Mouse (Mus musculus): ENCODE measurements around the gene Kcnd3. TPM values are rescaled to one million over a fixed set of nuclear protein-coding genes. Genes with fewer than 3 reads are reported as not detected.

The Kcnd3 gene
- polyA plus RNA-seq (2017; shearing (Covaris generic)), result 0.21 TPM

DNA sequence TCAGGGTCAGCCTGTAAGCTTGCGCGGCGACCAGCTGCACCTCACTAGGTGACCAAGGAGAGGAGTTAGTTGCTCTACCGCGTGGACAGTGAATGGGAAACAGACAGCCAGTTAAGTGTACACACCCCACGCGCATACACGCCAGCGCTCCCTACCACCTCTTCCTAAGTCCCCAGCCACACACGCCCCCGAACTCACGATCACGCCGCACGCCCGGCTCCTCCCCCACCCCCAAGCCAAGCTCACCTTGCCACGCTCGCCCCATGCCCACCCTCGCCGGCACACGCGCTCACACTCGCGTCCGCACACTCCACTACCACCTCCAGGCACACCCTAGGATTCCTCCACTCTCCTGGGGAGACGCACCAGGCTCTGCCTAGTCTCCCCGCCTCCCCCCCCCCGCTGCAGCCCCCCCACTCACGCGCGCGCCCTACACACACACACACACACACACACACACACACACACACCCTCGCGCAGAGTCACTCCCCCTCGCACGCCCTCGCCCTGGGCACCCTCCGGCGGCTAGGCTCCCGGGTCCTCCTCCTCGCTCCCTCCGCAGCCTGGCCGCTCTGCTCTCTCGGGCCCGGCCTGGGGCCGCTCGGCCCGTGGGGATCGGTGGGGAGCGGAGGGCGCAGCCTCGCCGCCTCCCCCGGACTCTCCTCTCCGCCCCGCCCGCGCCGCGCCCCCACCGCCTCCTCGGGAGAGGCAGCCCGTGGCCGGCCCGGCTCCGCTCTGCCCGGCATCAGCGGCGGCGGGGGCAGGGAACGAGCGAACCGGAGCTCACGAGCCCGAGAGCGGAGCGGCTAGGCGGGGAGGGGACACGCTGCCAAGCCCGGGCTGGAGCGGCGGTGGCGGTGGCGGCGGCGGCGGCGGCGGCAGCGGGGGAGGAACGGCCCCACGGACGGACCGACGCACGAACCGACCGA, at the start of gene Kcnd3:
Kcnd3 (plus strand) TSS at position 704 of the 929 bp plus-strand sequence.

DNA sequence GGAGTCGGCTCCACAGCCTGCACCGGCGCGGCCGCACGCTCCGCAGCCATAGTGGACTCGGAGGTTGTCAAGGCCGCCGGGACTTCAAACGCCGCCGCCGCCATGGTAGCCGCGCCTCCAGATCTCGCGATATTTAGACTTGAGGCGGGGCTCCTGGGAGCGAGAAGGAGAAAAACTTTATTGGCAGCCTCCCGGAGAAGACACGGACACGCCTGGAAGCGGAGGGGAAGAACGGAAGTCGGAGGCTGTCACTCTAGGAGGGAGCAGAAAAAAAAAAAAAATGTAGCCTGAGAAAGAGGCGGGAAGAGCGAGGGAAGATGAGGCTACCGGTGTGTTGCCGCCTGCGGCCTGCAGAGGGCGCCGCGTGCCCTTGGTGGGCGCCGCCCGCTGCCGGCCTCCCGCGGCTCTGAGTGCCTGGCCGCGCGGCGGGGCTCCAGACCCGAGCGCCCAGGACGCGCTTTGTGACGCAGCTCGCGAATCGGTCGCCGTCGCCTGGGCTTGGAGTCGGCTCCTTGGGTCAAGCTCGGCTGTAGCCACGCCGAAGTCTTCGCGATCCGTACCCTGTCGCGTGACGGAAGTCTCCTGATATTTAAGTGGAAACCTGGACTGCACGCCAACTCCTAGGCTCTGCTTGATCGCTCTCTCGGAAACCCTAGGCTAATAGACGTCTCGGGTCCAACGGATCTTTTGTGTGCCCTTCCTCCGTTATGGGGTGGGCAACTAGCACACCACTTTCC, 235.4 kb downstream of the Kcnd3 start, which contains the start of gene Ddx20:
Ddx20 (minus strand) TSS at position 251 of the 737 bp plus-strand sequence.

DNA sequence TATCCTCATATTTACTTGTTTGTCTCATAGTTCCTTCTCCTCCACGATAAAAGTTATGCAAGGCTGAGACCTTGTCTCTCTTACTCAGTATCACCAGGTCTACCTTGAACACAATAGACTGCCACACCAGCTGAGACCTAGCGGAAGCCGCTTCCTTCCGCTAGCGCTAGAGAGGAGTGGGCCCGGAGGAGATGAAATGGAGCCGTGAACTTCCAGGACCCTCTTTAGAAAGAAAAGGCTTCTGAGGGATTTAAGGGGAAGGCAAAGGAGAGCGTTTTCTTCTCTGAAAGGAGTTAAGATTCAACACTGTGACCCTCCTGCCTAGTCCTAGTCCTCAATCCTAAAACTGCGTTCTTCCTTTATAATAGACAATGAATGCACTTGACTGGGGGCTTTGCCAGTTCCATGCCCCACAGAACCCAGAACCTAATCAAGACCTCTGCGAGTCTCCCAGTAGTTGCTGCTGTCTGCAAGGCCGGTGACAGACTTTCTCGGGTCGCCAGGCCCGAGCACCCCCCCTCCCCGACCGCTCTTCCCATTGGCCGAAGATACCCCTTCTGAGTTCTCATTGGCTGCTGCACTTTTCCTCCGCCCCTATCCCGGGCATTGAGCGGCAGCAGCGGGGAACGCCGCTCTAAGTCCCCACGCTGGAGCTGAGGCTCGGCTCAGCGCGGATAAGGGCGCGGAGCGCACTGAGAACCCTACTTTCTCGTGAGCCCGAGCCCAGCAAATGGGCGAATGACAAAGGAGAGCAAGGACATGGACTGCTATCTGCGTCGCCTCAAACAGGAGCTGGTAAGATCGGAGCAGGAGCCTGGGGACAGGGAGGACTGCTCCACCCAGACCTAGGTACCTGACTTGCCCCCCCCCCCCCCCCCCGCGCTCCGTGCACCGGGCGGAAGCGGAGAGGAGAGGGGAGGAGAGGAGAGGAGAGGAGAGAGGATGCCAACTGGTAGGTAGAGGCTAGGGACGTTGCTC, 252.2 kb downstream of the Kcnd3 start, which contains the start of gene Inka2:
Inka2 (plus strand) TSS at position 569 of the 978 bp plus-strand sequence.

Other genes with a start within 250 kb of the Kcnd3 start
- gene Ddx20, start 235.2 kb downstream of the Kcnd3 start, polyA plus RNA-seq (2017; shearing (Covaris generic)), result 20.1 TPM